Mouse (Mus musculus) hindbrain, postnatal 0 days (tissue): ENCODE measurements around the gene Bco1. TPM values are rescaled to one million over a fixed set of nuclear protein-coding genes. Genes with fewer than 3 reads are reported as not detected.

ENCODE experiments used
- ATAC-seq: fragments of 200-750 bp; cut with Nextera tagmentation; 2 replicates; pipeline ENCODE4 v1.8.0; 2017; ENCODE audit warnings: mild to moderate bottlenecking, moderate TSS enrichment, moderate library complexity
- DNase-seq: peaks from one replicate; pipeline ENCODE4 v3.0.0-alpha.2; 2015; ENCODE audit warnings: low spot score
- H3K27ac ChIP-seq: fragments of 300-500 bp; sonication (generic); 2 replicates; pipeline ENCODE4 v1.5.1; 2014; ENCODE audit warnings: mild to moderate bottlenecking
- H3K27me3 ChIP-seq: fragments of 300-500 bp; sonication (generic); 2 replicates; pipeline ENCODE4 v1.6.1; 2014; ENCODE audit warnings: low read length, mixed read lengths; ENCODE audit not compliant: insufficient read depth
- H3K36me3 ChIP-seq: fragments of 300-500 bp; sonication (generic); 2 replicates; pipeline ENCODE4 v1.6.1; 2014; ENCODE audit warnings: low read length, mixed read lengths; ENCODE audit not compliant: insufficient read depth
- H3K4me1 ChIP-seq: fragments of 300-500 bp; sonication (generic); 2 replicates; pipeline ENCODE4 v1.6.1; 2014; ENCODE audit warnings: antibody characterized with exemption, low read length, mixed read lengths; ENCODE audit not compliant: insufficient read depth
- H3K4me2 ChIP-seq: fragments of 300-500 bp; sonication (generic); 2 replicates; pipeline ENCODE4 v1.6.1; 2014; ENCODE audit warnings: low read depth, mild to moderate bottlenecking, low read length, moderate library complexity, mixed read lengths
- H3K4me3 ChIP-seq: fragments of 300-500 bp; sonication (generic); 2 replicates; pipeline ENCODE4 v1.5.1; 2014; ENCODE audit warnings: low read length
- H3K9ac ChIP-seq: fragments of 300-500 bp; sonication (generic); replicated peaks from 2 replicates; pipeline ENCODE4 v1.6.1; 2014; ENCODE audit warnings: mild to moderate bottlenecking, low read length, moderate library complexity, mixed read lengths
- H3K9me3 ChIP-seq: fragments of 300-500 bp; sonication (generic); 2 replicates; pipeline ENCODE4 v1.6.1; 2016; ENCODE audit warnings: low read length, mixed read lengths
- CTCF ChIP-seq: IDR thresholded peaks from 2 replicates; pipeline ENCODE4 v1.5.1; 2016; ENCODE audit warnings: antibody characterized with exemption, control low read depth, low read depth
- WGBS: fragments of 180-500 bp; shearing (Covaris S2); extraction: QIAGEN DNeasy Blood & Tissue Kit; methylation state at CpG from one replicate; pipeline ENCODE4 v1.1.7; 2014; 5-methylcytosine and 5-hydroxymethylcytosine counted together
- polyA plus RNA-seq: library from polyadenylated mRNA; unstranded; fragments of >200 nt; fragmentation: Nextera tagmentation; extraction: Ambion mirVana; gene quantifications from 2 replicates; pipeline ENCODE4 v1.2.1, GENCODE M21; 2015
- total RNA-seq: library from RNA; depleted of rRNA; stranded (reverse); fragments of >200 nt; gene quantifications from 2 replicates; pipeline ENCODE4 v1.2.3, GENCODE M21; 2014

Gene Bco1
- total and polyA plus RNA-seq, 2 experiments from 2014 or later, result 0.21 to 0.39 TPM

GRCm38 (mm10) chr8:117172904-117173303, 77.2 kb downstream of the Bco1 start:
- H3K27ac ChIP-seq, result no peak overlapping the region
- H3K4me3 ChIP-seq, result no peak overlapping the region
- WGBS, result 27% methylated on average over 7 of the region's 7 CpGs
- H3K9ac ChIP-seq, result no peak overlapping the region
- H3K27me3 ChIP-seq, result no peaks in the 10 kb centered on the region
- peak; percentile 52 for TF ChIP-seq CTCF
- DNase-seq (peak; percentile 68), ATAC-seq (0 out of 2 replicates have a peak, but pooled peaks have one; percentile 56)
- H3K4me2 ChIP-seq, result no peak overlapping the region
- 0 out of 2 replicates have a peak, but pooled peaks cover 6% of the 10 kb centered on the region for H3K4me1 ChIP-seq
- no peaks in the 10 kb centered on the region for H3K9me3 ChIP-seq
- H3K36me3 ChIP-seq, result no peaks in the 10 kb centered on the region

GRCm38 (mm10) chr8:117173690-117174089, 78.0 kb downstream of the Bco1 start:
- no peaks in the 10 kb centered on the region for H3K9me3 ChIP-seq
- TF ChIP-seq CTCF, result no peak
- H3K4me3 ChIP-seq, result no peak overlapping the region
- H3K27me3 ChIP-seq, result no peaks in the 10 kb centered on the region
- 0 out of 2 replicates have a peak, but pooled peaks cover 6% of the 10 kb centered on the region for H3K4me1 ChIP-seq
- ATAC-seq, result no peak
- H3K27ac ChIP-seq, result no peak overlapping the region
- H3K36me3 ChIP-seq, result no peaks in the 10 kb centered on the region
- DNase-seq, result no peak
- H3K4me2 ChIP-seq, result no peak overlapping the region
- WGBS, result 90% methylated on average over 3 of the region's 3 CpGs
- no peak overlapping the region for H3K9ac ChIP-seq

- Histone ChIP-seq H3K4me1 (0 out of 2 replicates have a peak, but pooled peaks cover 6% of the 10 kb centered on the region), H3K4me2 (no peak overlapping the region), H3K27ac (no peak overlapping the region), H3K27me3 (no peaks in the 10 kb centered on the region), H3K4me3 (no peak overlapping the region), H3K36me3 (no peaks in the 10 kb centered on the region), H3K9ac (no peak overlapping the region), H3K9me3 (no peaks in the 10 kb centered on the region)
- ATAC-seq (no peak), DNase-seq (no peak)
- WGBS, result 74% methylated on average over 5 of the region's 5 CpGs
- TF ChIP-seq CTCF, result no peak
These were observed 78.9 kb downstream of the Bco1 start for GRCm38 (mm10) chr8:117174536-117174935.

- H3K9me3 ChIP-seq, result no peaks in the 10 kb centered on the region
- no peak for TF ChIP-seq CTCF
- H3K36me3 ChIP-seq, result no peaks in the 10 kb centered on the region
- no peak for ATAC-seq
- no peak overlapping the region for H3K9ac ChIP-seq
- 80% methylated on average over 5 of the region's 5 CpGs for WGBS
- H3K4me2 ChIP-seq, result no peak overlapping the region
- H3K27me3 ChIP-seq, result no peaks in the 10 kb centered on the region
- no peak for DNase-seq
- H3K4me3 ChIP-seq, result no peak overlapping the region
- no peak overlapping the region for H3K27ac ChIP-seq
- H3K4me1 ChIP-seq, result 0 out of 2 replicates have a peak, but pooled peaks cover 6% of the 10 kb centered on the region
These were observed 80.7 kb downstream of the Bco1 start for GRCm38 (mm10) chr8:117176308-117176707.

- TF ChIP-seq CTCF, result no peak
These were observed 81.6 kb downstream of the Bco1 start for GRCm38 (mm10) chr8:117177236-117177635.

GRCm38 (mm10) chr8:117178039-117178438, 82.4 kb downstream of the Bco1 start:
- Histone ChIP-seq H3K27ac (no peak overlapping the region), H3K4me3 (no peak overlapping the region), H3K27me3 (no peaks in the 10 kb centered on the region), H3K9me3 (no peaks in the 10 kb centered on the region), H3K36me3 (no peaks in the 10 kb centered on the region), H3K4me2 (no peak overlapping the region), H3K9ac (no peak overlapping the region), H3K4me1 (0 out of 2 replicates have a peak, but pooled peaks cover 3% of the 10 kb centered on the region)
- WGBS, result 87% methylated on average over 2 of the region's 2 CpGs
- ATAC-seq (no peak), DNase-seq (no peak)
- TF ChIP-seq CTCF, result peak; percentile 23; the same call in 1 of the 2 replicates

More at GRCm38 (mm10) chr8:117177236-117177635, 81.6 kb downstream of the Bco1 start:
- DNase-seq (no peak), ATAC-seq (no peak)
- Histone ChIP-seq H3K27ac (no peak overlapping the region), H3K27me3 (no peaks in the 10 kb centered on the region), H3K9ac (no peak overlapping the region), H3K9me3 (no peaks in the 10 kb centered on the region), H3K4me2 (no peak overlapping the region), H3K4me1 (0 out of 2 replicates have a peak, but pooled peaks cover 6% of the 10 kb centered on the region), H3K36me3 (no peaks in the 10 kb centered on the region), H3K4me3 (no peak overlapping the region)
- 84% methylated on average over 7 of the region's 7 CpGs for WGBS

GRCm38 (mm10) chr8:117178676-117179075, 83.0 kb downstream of the Bco1 start:
- TF ChIP-seq CTCF, result no peak

More at GRCm38 (mm10) chr8:117178676-117179075, 83.0 kb downstream of the Bco1 start:
- Histone ChIP-seq H3K4me1 (no peaks in the 10 kb centered on the region), H3K4me2 (no peak overlapping the region), H3K36me3 (no peaks in the 10 kb centered on the region), H3K9ac (no peak overlapping the region), H3K27me3 (no peaks in the 10 kb centered on the region), H3K9me3 (no peaks in the 10 kb centered on the region), H3K4me3 (no peak overlapping the region), H3K27ac (no peak overlapping the region)
- whole genome bisulfite sequencing, result 92% methylated on average over 6 of the region's 6 CpGs
- DNase-seq, result no peak
- ATAC-seq, result no peak
